Mouse (Mus musculus) CH12.LX (cell line): ENCODE measurements around the gene Dlec1. TPM values are rescaled to one million over a fixed set of nuclear protein-coding genes. Genes with fewer than 3 reads are reported as not detected.

Experiments used
- DNase-seq: peaks from one replicate; pipeline ENCODE4 v3.0.0-alpha.2; 2013; ENCODE audit errors: extremely low read depth
- H3K27ac ChIP-seq: 2 replicates; pipeline ENCODE4 v1.5.1; 2012; ENCODE audit warnings: low read depth, mild to moderate bottlenecking, control low read depth, moderate library complexity; ENCODE audit not compliant: insufficient read depth
- H3K27me3 ChIP-seq: replicated peaks from 2 replicates; pipeline ENCODE3; 2012; ENCODE audit warnings: inconsistent platforms
- H3K36me3 ChIP-seq, 2 experiments: replicated peaks in 1 of 2; 2 replicates each; pipeline versions ENCODE3 to v1.6.1; 2012; ENCODE audit warnings: inconsistent platforms in 1 of 2, low read length in 1 of 2, mild to moderate bottlenecking in 1 of 2, mixed read lengths in 1 of 2, moderate library complexity in 1 of 2; ENCODE audit not compliant: control insufficient read depth in 1 of 2, insufficient read depth in 1 of 2
- H3K4me1 ChIP-seq, 2 experiments: 2 replicates each; pipeline ENCODE4 v1.6.1; 2012; ENCODE audit warnings: inconsistent platforms in 1 of 2, moderate library complexity in 1 of 2; ENCODE audit not compliant: insufficient read depth in 2 of 2, control insufficient read depth in 1 of 2
- H3K4me2 ChIP-seq: 2 replicates; pipeline ENCODE4 v1.6.1; 2012; ENCODE audit warnings: low read depth, mild to moderate bottlenecking, control low read depth; ENCODE audit not compliant: poor library complexity, insufficient read depth, severe bottlenecking
- H3K4me3 ChIP-seq, 3 experiments: fragments of 150-350 bp in 1 of 3; sonication (generic) in 1 of 3; replicated peaks in 1 of 3; 2 replicates each; pipeline versions ENCODE3 to v1.5.1; 2011 to 2012; ENCODE audit warnings: low read depth in 2 of 3, low read length in 2 of 3, mild to moderate bottlenecking in 2 of 3, moderate library complexity in 2 of 3, control low read depth in 1 of 3, improper control_type of control experiment in 1 of 3, inconsistent platforms in 1 of 3, mixed read lengths in 1 of 3; ENCODE audit not compliant: poor library complexity in 1 of 3
- H3K79me2 ChIP-seq: replicated peaks from 2 replicates; pipeline ENCODE4 v1.6.1; 2012; ENCODE audit warnings: mild to moderate bottlenecking, moderate library complexity; ENCODE audit not compliant: control insufficient read depth, poor library complexity, insufficient read depth, severe bottlenecking; ENCODE audit errors: extremely low read depth
- H3K9ac ChIP-seq: 2 replicates; pipeline ENCODE4 v1.6.1; 2012; ENCODE audit warnings: low read depth, mild to moderate bottlenecking, control low read depth, moderate library complexity; ENCODE audit not compliant: insufficient read depth
- H3K9me3 ChIP-seq: replicated peaks from 2 replicates; pipeline ENCODE3; 2012; ENCODE audit warnings: low read length, inconsistent platforms, mixed read lengths
- CHD1 ChIP-seq: IDR thresholded peaks from 2 replicates; pipeline ENCODE4 v1.6.1; 2012; ENCODE audit warnings: low read depth, low read length, improper control_type of control experiment, inconsistent platforms
- E2F4 ChIP-seq: IDR thresholded peaks from 2 replicates; pipeline ENCODE4 v1.6.1; 2011; ENCODE audit warnings: low read depth, low read length, improper control_type of control experiment; ENCODE audit not compliant: insufficient replicate concordance
- ELF1 ChIP-seq: IDR thresholded peaks from 2 replicates; pipeline ENCODE4 v1.6.1; 2014; ENCODE audit warnings: low read depth, mild to moderate bottlenecking, inconsistent platforms, low read length, improper control_type of control experiment
- GABPA ChIP-seq: IDR thresholded peaks from 2 replicates; pipeline ENCODE4 v1.6.1; 2012; ENCODE audit warnings: low read depth, low read length, improper control_type of control experiment, inconsistent platforms; ENCODE audit not compliant: insufficient replicate concordance
- HCFC1 ChIP-seq: IDR thresholded peaks from 2 replicates; pipeline ENCODE4 v1.6.1; 2012; ENCODE audit warnings: low read depth, mild to moderate bottlenecking, inconsistent platforms, low read length, improper control_type of control experiment
- IRF4 ChIP-seq: IDR thresholded peaks from 2 replicates; pipeline ENCODE4 v1.6.1; 2014; ENCODE audit warnings: low read depth, mild to moderate bottlenecking, inconsistent platforms, low read length, improper control_type of control experiment
- JUN ChIP-seq: IDR thresholded peaks from 2 replicates; pipeline ENCODE4 v1.6.1; 2011; ENCODE audit warnings: low read depth, mild to moderate bottlenecking, low read length, improper control_type of control experiment, moderate library complexity; ENCODE audit not compliant: insufficient read depth
- MAZ ChIP-seq: IDR thresholded peaks from 2 replicates; pipeline ENCODE4 v1.6.1; 2012; ENCODE audit warnings: low read depth, mild to moderate bottlenecking, inconsistent platforms, low read length, improper control_type of control experiment, moderate library complexity
- MEF2A ChIP-seq: IDR thresholded peaks from 2 replicates; pipeline ENCODE4 v1.6.1; 2014; ENCODE audit warnings: low read depth, mild to moderate bottlenecking, inconsistent platforms, low read length, improper control_type of control experiment, borderline replicate concordance
- NRF1 ChIP-seq: IDR thresholded peaks from 2 replicates; pipeline ENCODE4 v1.6.1; 2014; ENCODE audit warnings: low read depth, mild to moderate bottlenecking, inconsistent platforms, low read length, improper control_type of control experiment, moderate library complexity
- PAX5 ChIP-seq: IDR thresholded peaks from 2 replicates; pipeline ENCODE4 v1.6.1; 2012; ENCODE audit warnings: low read length, inconsistent platforms, mixed read lengths
- POLR2AphosphoS2 ChIP-seq: IDR thresholded peaks from 2 replicates; pipeline ENCODE4 v1.6.1; 2011; ENCODE audit warnings: low read depth, low read length, improper control_type of control experiment
- SIN3A ChIP-seq: IDR thresholded peaks from 2 replicates; pipeline ENCODE4 v1.6.1; 2012; ENCODE audit warnings: low read length, improper control_type of control experiment, inconsistent platforms
- SMC3 ChIP-seq: IDR thresholded peaks from 2 replicates; pipeline ENCODE4 v1.6.1; 2011; ENCODE audit warnings: low read depth, low read length, improper control_type of control experiment
- TBP ChIP-seq: conservative IDR thresholded peaks from 2 replicates; pipeline ENCODE4 v1.6.1; 2011; ENCODE audit warnings: low read depth, low read length, improper control_type of control experiment
- USF1 ChIP-seq: IDR thresholded peaks from 2 replicates; pipeline ENCODE4 v1.6.1; 2014; ENCODE audit warnings: low read depth, mild to moderate bottlenecking, inconsistent platforms, low read length, improper control_type of control experiment
- USF2 ChIP-seq: conservative IDR thresholded peaks from 2 replicates; pipeline ENCODE4 v1.6.1; 2011; ENCODE audit warnings: low read depth, low read length, improper control_type of control experiment
- ZKSCAN1 ChIP-seq: IDR thresholded peaks from 2 replicates; pipeline ENCODE4 v1.6.1; 2012; ENCODE audit warnings: low read depth, inconsistent platforms, low read length, improper control_type of control experiment, borderline replicate concordance
- ZMIZ1 ChIP-seq: IDR thresholded peaks from 2 replicates; pipeline ENCODE4 v1.6.1; 2012; ENCODE audit warnings: low read depth, mild to moderate bottlenecking, inconsistent platforms, low read length, improper control_type of control experiment
- dilution Hi-C: fragments of 300-500 bp; cut with MboI; formaldehyde crosslinking; loops from 2 replicates; pipeline ENCODE4 v1.14.3; 2020; ENCODE audit warnings: low sequenced_read_pairs; ENCODE audit not compliant: extremely low pct_unique_long_range_greater_than_20kb, extremely low pct_ligation_motif_present
- in situ Hi-C: fragments of 300-500 bp; cut with MboI; formaldehyde crosslinking; loops from 3 replicates; pipeline ENCODE4 v1.14.3; 2019; ENCODE audit warnings: low sequenced_read_pairs, low pct_ligation_motif_present, low pct_unique_long_range_greater_than_20kb, mixed read lengths
- polyA plus RNA-seq: library from polyadenylated mRNA; unstranded; fragments of >175 nt; gene quantifications from 2 replicates; pipeline ENCODE4 v1.2.1, GENCODE M21; 2012; ENCODE audit warnings: low read depth; ENCODE audit not compliant: insufficient read length
- total RNA-seq, 2 experiments: library from RNA; depleted of rRNA; stranded (reverse); fragments of 300-350 nt in 1 of 2; fragments of >200 nt in 1 of 2; gene quantifications; 2 replicates each; pipeline ENCODE4 v1.2.3; 2012 to 2014

Dlec1 gene
- total and polyA plus RNA-seq, 3 experiments, result 1.4 to 6.3 (median 5.9) TPM

DNA sequence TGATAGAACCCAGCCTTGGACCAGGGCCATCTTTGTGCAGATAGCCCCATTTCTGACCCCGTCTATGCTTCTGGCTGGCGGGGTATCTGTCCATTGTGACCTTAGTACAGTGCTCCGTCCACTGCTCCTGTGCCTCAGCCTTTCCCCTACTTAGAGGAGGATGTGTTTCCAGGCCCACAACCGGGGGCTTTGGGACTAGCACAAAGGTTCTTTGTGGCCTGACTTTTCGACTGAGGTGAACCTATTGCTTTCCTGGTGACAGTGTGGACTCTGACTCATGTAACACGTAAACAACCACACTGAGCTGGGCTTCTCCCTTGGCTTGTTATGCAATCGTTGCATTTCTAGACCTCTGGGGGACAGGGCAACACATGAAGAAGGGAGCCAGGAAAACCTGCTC is 62.5 kb downstream of the Dlec1 start:
- Histone ChIP-seq H3K9me3 (no peaks in the 10 kb centered on the region), H3K27me3 (peaks cover 50% of the 10 kb centered on the region), H3K27ac (no peak overlapping the region), H3K4me1 (no peaks in the 10 kb centered on the region), H3K4me2 (no peak overlapping the region), H3K79me2 (no peaks in the 10 kb centered on the region), H3K9ac (no peak overlapping the region), H3K36me3 (no peaks in the 10 kb centered on the region), H3K4me3 (no peak overlapping the region)
- dilution Hi-C loops (no loop called here), in situ Hi-C loops (no loop called here)
- TF ChIP-seq GABPA (no peak), ZMIZ1 (no peak), HCFC1 (no peak), IRF4 (no peak), MEF2A (no peak), E2F4 (no peak)
- DNase-seq, result no peak

- no peak overlapping the region for H3K27ac ChIP-seq
- no peak overlapping the region for H3K9ac ChIP-seq
- DNase-seq, result no peak
- in situ Hi-C loops (no loop called here), dilution Hi-C loops (no loop called here)
- H3K9me3 ChIP-seq, result no peaks in the 10 kb centered on the region
- no peak overlapping the region for H3K4me2 ChIP-seq
- H3K79me2 ChIP-seq, result no peaks in the 10 kb centered on the region
- H3K4me3 ChIP-seq, result no peak overlapping the region
- H3K36me3 ChIP-seq, result no peaks in the 10 kb centered on the region
- peaks cover 52% of the 10 kb centered on the region for H3K27me3 ChIP-seq
- TF ChIP-seq MEF2A (no peak), E2F4 (no peak), ELF1 (no peak), TBP (no peak), JUN (no peak), SIN3A (no peak), SMC3 (no peak), USF2 (no peak), USF1 (no peak), PAX5 (no peak), HCFC1 (no peak), ZKSCAN1 (no peak), CHD1 (no peak), NRF1 (no peak), GABPA (no peak), MAZ (no peak), POLR2AphosphoS2 (no peak)
- H3K4me1 ChIP-seq, result no peaks in the 10 kb centered on the region
These were observed 63.3 kb downstream of the Dlec1 start for GRCm38 (mm10) chr9:119165548-119165947.
